Mouse (Mus musculus): ENCODE data around the gene Gm49387. TPM values are rescaled to one million over a fixed set of nuclear protein-coding genes. Genes with fewer than 3 reads are reported as not detected.

The Gm49387 gene
- polyA plus RNA-seq, 1 experiment: not detected

DNA sequence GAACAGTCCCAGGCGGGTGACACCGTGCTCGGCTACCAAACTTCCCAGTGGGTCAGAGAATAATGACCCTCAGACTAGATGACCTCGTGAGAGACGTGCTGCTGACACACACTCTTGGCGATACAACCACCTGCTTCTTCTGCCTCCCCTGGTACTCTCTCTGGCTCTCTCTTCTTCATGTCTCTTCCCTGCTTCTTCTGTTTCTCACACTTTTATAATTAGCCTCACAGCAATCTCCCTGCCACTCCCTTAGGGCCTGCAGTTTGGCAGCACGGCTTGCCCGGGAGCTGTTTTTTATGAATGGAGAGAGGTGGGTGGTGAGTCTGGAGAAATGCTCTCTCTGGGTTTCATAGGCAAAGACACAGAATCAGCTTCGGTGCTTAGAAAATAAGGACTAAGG lies 64.8 kb downstream of the Gm49387 start:
- H3K27me3 ChIP-seq (ENCODE audit: control insufficient read depth): peaks cover 7% of the 10 kb centered on the region
- H3K36me3 ChIP-seq (ENCODE audit: control insufficient read depth): no peaks in the 10 kb centered on the region
- H3K4me1 ChIP-seq (ENCODE audit: control insufficient read depth): peaks cover 10% of the 10 kb centered on the region
- no peak overlapping the region for H3K4me3 ChIP-seq (replicated peaks)
- TF ChIP-seq GATA1 (IDR thresholded peaks at IDR 0.05; ENCODE audit: low read length) (no peak), TAL1 (IDR thresholded peaks at IDR 0.05; ENCODE audit: low read length) (no peak)
- H3K9me3 ChIP-seq (ENCODE audit: control insufficient read depth, low read length): peaks cover 3% of the 10 kb centered on the region

DNA sequence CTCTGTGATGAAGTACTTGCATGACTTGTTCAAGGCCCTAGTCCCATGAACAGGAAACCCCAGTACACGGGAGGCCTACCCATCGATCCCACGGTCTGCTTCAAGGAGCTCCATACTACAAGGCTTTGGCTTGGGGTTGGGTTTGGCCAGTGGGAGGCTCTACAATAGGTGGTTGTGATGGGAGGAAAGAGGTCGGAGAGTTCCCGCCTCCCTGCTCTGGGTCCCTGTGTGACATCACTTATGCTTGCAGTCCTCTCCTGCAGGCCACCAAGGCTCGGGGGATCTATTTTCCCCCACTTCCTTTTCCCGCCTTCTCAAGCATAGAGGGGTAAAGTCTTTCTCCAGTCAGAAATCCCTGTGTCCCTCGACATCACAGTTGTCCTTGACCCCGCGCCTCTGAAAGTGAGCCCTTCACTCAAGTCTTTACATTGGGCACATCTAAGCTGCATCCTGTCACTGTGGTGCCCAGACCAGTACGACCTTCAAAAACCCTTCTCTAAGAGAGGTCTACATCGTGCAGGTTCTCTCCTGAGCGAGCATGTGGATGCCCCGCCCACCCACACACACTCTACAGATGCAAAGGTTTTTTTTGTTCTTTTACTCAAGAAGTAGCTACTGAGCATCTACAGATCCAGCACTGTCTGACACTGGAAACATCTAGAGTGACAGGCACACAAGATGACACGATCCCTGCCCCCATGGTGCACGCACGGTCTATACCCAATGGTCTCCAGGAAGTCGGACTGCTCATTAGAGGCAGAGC lies 65.6 kb downstream of the Gm49387 start:
- Histone ChIP-seq H3K4me1 (ENCODE audit: control insufficient read depth) (peaks cover 18% of the 10 kb centered on the region), H3K9me3 (ENCODE audit: control insufficient read depth, low read length) (no peaks in the 10 kb centered on the region), H3K27me3 (ENCODE audit: control insufficient read depth) (peaks cover 6% of the 10 kb centered on the region), H3K36me3 (ENCODE audit: control insufficient read depth) (no peaks in the 10 kb centered on the region), H3K4me3 (replicated peaks) (no peak overlapping the region)
- TF ChIP-seq GATA1 (IDR thresholded peaks at IDR 0.05; ENCODE audit: low read length) (no peak), TAL1 (IDR thresholded peaks at IDR 0.05; ENCODE audit: low read length) (no peak)

DNA sequence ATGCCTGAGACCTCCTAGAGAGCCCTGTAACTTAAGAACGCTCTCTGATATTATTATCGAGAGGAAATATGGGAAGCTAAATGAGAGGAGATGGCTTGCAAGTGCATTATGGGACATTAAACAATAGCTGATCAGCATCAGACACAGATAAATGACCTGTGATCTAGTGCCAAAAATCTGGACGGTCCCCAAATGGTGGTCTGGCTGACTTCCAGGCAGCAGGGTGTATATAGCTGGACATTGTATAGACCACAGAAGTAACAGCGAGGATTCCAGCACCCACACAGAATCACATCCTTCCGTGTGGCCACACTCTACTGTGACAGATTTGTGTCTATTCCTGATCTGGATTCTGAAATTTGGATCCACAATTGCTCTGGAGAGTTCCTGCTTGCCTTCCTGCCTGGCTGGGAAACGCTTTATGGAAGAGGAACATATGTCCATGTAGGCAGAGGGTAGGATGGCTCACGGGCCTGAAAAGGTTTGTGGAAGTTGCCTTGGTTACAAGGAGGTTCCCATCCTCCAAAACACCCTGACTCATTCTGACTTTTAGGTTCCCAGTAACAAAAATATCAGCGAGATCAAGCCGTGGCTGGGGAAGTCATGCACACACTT lies 68.0 kb downstream of the Gm49387 start:
- Histone ChIP-seq H3K9me3 (ENCODE audit: control insufficient read depth, low read length) (no peaks in the 10 kb centered on the region), H3K4me1 (ENCODE audit: control insufficient read depth) (peaks cover 31% of the 10 kb centered on the region), H3K36me3 (ENCODE audit: control insufficient read depth) (no peaks in the 10 kb centered on the region), H3K27me3 (ENCODE audit: control insufficient read depth) (peaks cover 6% of the 10 kb centered on the region), H3K4me3 (replicated peaks) (no peak overlapping the region)
- no peak for TF ChIP-seq TAL1 (IDR thresholded peaks at IDR 0.05; ENCODE audit: low read length)

DNA sequence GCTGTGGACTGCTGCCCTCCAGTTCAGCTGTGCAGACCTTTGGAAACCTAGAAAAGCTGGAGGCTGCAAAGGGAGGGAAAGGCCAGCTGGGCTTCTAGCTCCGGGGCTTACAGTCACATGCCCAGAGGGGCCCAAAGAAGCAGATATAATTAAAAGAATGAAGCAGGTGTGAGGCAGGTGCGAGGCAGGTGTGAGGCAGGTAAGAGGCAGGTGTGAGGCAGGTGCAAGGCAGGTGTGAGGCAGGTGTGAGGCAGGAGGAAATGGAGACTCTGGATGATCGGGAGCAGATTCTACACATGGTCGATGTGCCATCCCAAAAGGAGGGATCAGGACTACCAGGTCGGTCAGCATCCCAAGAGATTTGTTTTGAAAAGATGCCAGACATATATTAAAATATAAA lies 69.3 kb downstream of the Gm49387 start:
- Histone ChIP-seq H3K27me3 (ENCODE audit: control insufficient read depth) (peaks cover 3% of the 10 kb centered on the region), H3K9me3 (ENCODE audit: control insufficient read depth, low read length) (no peaks in the 10 kb centered on the region), H3K36me3 (ENCODE audit: control insufficient read depth) (no peaks in the 10 kb centered on the region), H3K4me3 (replicated peaks) (no peak overlapping the region), H3K4me1 (ENCODE audit: control insufficient read depth) (peaks cover 31% of the 10 kb centered on the region)
- TF ChIP-seq TAL1 (IDR thresholded peaks at IDR 0.05; ENCODE audit: low read length): no peak
- TF ChIP-seq GATA1 (IDR thresholded peaks at IDR 0.05; ENCODE audit: low read length): no peak

DNA sequence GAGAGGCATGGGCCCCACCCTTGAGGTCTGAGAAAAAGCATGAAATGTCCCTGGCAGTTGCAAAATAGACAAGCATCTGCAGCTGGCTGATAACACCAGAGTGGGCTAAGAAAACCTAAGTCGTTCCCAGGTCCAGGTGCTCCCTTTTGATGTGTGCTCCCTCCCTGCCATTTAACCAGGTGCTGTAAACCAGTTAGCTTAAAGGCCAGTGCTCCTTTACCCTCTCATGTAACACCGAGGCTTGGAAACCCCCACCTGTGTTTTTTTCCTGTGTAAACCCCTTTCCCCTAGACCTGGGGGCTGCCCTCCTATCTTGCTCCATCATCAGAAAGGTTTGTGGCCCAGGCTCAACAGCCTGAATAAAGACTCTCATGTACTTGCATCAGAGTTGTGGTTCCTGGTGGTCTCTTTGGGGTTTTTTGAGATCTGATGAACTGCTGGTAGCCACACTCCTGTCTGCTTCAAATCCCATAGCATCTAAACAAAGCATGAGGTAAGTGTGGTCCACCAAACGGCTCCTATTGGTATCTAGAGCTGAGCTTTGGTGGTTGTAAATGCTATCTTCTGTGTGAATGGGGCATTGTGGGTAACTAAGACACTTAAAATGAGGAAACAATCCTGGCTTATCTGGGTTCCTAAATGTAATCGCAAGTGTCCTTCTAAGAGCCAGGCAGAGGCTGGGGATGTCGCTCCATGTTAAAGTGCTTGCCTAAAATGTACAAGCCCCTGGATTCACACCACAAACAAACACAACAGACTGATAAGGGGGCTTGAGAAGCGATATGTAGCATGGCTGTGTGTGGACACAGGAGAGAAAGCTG lies 70.3 kb downstream of the Gm49387 start:
- no peaks in the 10 kb centered on the region for H3K9me3 ChIP-seq (ENCODE audit: control insufficient read depth, low read length)
- H3K27me3 ChIP-seq (ENCODE audit: control insufficient read depth): no peaks in the 10 kb centered on the region
- TF ChIP-seq GATA1 (IDR thresholded peaks at IDR 0.05; ENCODE audit: low read length) (no peak), TAL1 (IDR thresholded peaks at IDR 0.05; ENCODE audit: low read length) (peak; percentile 38)
- no peaks in the 10 kb centered on the region for H3K36me3 ChIP-seq (ENCODE audit: control insufficient read depth)
- H3K4me1 ChIP-seq (ENCODE audit: control insufficient read depth): peaks cover 31% of the 10 kb centered on the region
- H3K4me3 ChIP-seq (replicated peaks): no peak overlapping the region

DNA sequence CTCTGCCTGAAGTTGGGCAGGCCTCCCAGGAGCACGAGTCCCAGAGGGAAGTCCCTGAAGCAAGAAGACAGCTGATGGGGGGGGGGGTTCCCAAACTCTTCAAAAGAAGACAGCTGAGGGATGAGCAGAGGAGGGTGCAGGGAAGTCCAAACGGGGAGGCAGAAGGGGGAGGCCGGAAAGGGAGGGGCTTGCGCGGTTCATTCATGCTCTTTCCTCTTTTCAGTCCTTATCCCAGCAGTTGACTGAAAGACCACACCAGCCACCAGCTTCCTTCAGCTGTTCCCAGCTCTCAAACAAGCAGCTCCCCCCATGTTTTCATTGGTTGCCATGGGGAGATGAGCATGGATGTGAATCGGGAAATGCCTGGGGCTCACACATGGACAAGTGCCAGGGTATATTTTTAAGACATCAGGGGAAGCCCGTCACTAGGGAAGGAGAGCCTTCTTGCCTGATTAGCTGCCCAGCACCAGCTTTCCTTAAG lies 71.5 kb downstream of the Gm49387 start:
- Histone ChIP-seq H3K36me3 (ENCODE audit: control insufficient read depth) (no peaks in the 10 kb centered on the region), H3K27me3 (ENCODE audit: control insufficient read depth) (no peaks in the 10 kb centered on the region), H3K9me3 (ENCODE audit: control insufficient read depth, low read length) (no peaks in the 10 kb centered on the region), H3K4me1 (ENCODE audit: control insufficient read depth) (peaks cover 31% of the 10 kb centered on the region), H3K4me3 (replicated peaks) (no peak overlapping the region)
- no peak for TF ChIP-seq TAL1 (IDR thresholded peaks at IDR 0.05; ENCODE audit: low read length)

DNA sequence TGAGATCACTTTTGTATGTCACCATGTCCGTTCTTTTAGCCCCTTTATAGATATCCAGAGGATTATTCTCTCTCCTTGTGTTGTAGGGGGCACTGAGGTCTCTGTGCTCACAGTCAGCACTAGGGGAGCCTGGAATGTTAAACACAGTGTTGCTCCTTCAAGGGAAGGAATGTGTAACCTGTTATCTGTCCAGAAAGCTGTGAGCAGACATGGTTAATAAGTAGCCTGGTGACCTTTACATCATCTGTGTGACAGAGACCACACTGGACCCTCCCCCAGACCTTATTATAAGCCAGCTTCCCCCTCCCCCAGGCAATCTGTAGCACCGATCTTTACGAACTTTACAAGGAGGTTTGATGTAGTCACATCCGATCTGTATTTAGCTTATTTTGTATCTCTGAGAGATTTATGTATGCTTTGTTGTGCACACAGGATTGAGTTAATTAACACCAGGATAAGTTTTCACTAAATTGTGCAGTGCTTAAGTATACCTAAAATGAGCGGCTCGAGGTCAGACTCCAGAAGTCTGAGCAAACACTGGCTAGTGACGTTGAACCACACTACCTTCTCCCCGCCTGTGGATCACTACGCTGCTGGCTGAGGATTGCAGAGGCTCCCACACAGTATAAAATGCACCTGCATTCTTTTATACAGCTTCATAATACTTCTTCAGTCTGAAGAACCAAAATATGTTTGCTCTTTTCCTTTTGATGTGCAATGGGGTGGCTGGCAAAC lies 75.0 kb downstream of the Gm49387 start:
- Histone ChIP-seq H3K36me3 (ENCODE audit: control insufficient read depth) (no peaks in the 10 kb centered on the region), H3K4me1 (ENCODE audit: control insufficient read depth) (peaks cover 19% of the 10 kb centered on the region), H3K27me3 (ENCODE audit: control insufficient read depth) (no peaks in the 10 kb centered on the region), H3K4me3 (replicated peaks) (no peak overlapping the region), H3K9me3 (ENCODE audit: control insufficient read depth, low read length) (no peaks in the 10 kb centered on the region)
- no peak for TF ChIP-seq GATA1 (IDR thresholded peaks at IDR 0.05; ENCODE audit: low read length)
- no peak for TF ChIP-seq TAL1 (IDR thresholded peaks at IDR 0.05; ENCODE audit: low read length)

DNA sequence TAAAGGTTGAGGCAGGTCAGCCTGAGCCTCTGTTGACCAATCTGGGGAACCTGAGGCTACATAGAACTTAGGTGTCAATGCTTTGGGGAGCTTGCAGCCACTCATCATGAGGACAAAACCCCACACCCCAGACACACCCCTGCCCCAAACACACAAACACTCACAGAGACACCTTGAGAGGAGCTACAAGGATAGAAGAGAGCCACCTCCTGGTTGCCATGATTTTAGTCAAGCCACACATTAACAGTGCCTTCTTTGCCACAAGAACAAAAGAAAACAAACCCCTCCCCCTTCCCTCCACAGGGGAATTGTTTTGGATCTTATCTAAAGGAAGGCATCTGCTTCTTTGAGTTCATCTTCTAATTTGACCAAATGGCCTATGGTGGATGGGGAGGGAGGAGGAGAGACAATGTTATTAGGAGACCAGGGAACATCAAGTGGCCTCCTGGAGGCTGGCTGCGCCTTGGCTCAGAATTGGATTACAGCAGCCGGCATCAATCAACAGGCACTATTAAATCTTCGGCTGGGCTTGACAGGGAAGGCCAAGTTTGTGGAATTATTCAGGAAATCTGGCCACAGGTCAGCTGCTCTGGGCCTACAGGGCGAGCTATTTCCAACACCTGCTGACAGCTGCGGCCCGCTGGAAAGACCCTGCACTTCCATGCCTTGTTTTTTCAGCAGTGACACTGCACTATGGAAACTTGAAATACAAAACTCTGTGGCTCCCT lies 76.1 kb downstream of the Gm49387 start:
- no peak for TF ChIP-seq TAL1 (IDR thresholded peaks at IDR 0.05; ENCODE audit: low read length)
- no peak for TF ChIP-seq GATA1 (IDR thresholded peaks at IDR 0.05; ENCODE audit: low read length)
- Histone ChIP-seq H3K36me3 (ENCODE audit: control insufficient read depth) (no peaks in the 10 kb centered on the region), H3K4me1 (ENCODE audit: control insufficient read depth) (peaks cover 9% of the 10 kb centered on the region), H3K27me3 (ENCODE audit: control insufficient read depth) (peaks cover under 1% of the 10 kb centered on the region; the same call in 1 of the 2 replicates), H3K9me3 (ENCODE audit: control insufficient read depth, low read length) (no peaks in the 10 kb centered on the region), H3K4me3 (replicated peaks) (no peak overlapping the region)

Data from erythroblast, embryonic 14.5 days (primary cell).